Mouse (Mus musculus) midbrain, embryonic 16.5 days (tissue): ENCODE data around the gene Mrpl23. TPM values are rescaled to one million over a fixed set of nuclear protein-coding genes. Genes with fewer than 3 reads are reported as not detected.

Source experiments
- ATAC-seq: fragments of 200-750 bp; cut with Nextera tagmentation; 2 replicates; pipeline ENCODE4 v1.8.0; 2017; ENCODE audit warnings: moderate TSS enrichment
- H3K27ac ChIP-seq: fragments of 300-500 bp; sonication (generic); 2 replicates; pipeline ENCODE4 v1.5.1; 2014; ENCODE audit warnings: mild to moderate bottlenecking, low read length, mixed read lengths
- H3K27me3 ChIP-seq: fragments of 300-500 bp; sonication (generic); 2 replicates; pipeline ENCODE4 v1.6.1; 2014; ENCODE audit warnings: low read depth, low read length, mixed read lengths; ENCODE audit not compliant: control insufficient read depth, insufficient read depth
- H3K36me3 ChIP-seq: fragments of 300-500 bp; sonication (generic); 2 replicates; pipeline ENCODE4 v1.6.1; 2014; ENCODE audit warnings: mild to moderate bottlenecking, low read length, moderate library complexity, mixed read lengths; ENCODE audit not compliant: control insufficient read depth, insufficient read depth
- H3K4me1 ChIP-seq: fragments of 300-500 bp; sonication (generic); 2 replicates; pipeline ENCODE4 v1.6.1; 2014; ENCODE audit warnings: mild to moderate bottlenecking, low read length, mixed read lengths; ENCODE audit not compliant: control insufficient read depth, insufficient read depth
- H3K4me2 ChIP-seq: fragments of 300-500 bp; sonication (generic); 2 replicates; pipeline ENCODE4 v1.6.1; 2014; ENCODE audit warnings: mild to moderate bottlenecking, low read length, mixed read lengths
- H3K4me3 ChIP-seq: fragments of 300-500 bp; sonication (generic); 2 replicates; pipeline ENCODE4 v1.5.1; 2014; ENCODE audit warnings: low read depth, mild to moderate bottlenecking, low read length, moderate library complexity, mixed read lengths
- H3K9ac ChIP-seq: fragments of 300-500 bp; sonication (generic); 2 replicates; pipeline ENCODE4 v1.6.1; 2014; ENCODE audit warnings: low read depth, low read length, mixed read lengths
- H3K9me3 ChIP-seq: fragments of 300-500 bp; sonication (generic); replicated peaks from 2 replicates; pipeline ENCODE4 v1.6.1; 2014; ENCODE audit warnings: mild to moderate bottlenecking, low read length, mixed read lengths; ENCODE audit not compliant: control insufficient read depth, poor library complexity, severe bottlenecking
- WGBS: fragments of 180-500 bp; shearing (Covaris S2); extraction: QIAGEN DNeasy Blood & Tissue Kit; methylation state at CpG from one replicate; pipeline ENCODE4 v1.1.7; 2014; 5-methylcytosine and 5-hydroxymethylcytosine counted together
- polyA plus RNA-seq: library from polyadenylated mRNA; unstranded; fragments of >200 nt; fragmentation: Nextera tagmentation; extraction: Ambion mirVana; gene quantifications from 2 replicates; pipeline ENCODE4 v1.2.1, GENCODE M21; 2015

Mrpl23 gene
- polyA plus RNA-seq = 15.6 and 18.6 TPM in 2 replicates

- Histone ChIP-seq H3K4me2 (peak within 1 kb of the TSS; percentile 65), H3K36me3 (0 out of 2 replicates have a peak, but pooled peaks cover 2% of the 10 kb centered on the region), H3K4me3 (peak within 1 kb of the TSS; percentile 85), H3K4me1 (peaks cover 9% of the 10 kb centered on the region), H3K27me3 (no peaks in the 10 kb centered on the region), H3K9ac (peak within 1 kb of the TSS; percentile 78), H3K9me3 (no peaks in the 10 kb centered on the region), H3K27ac (peak within 1 kb of the TSS; percentile 82)
- WGBS = 6% methylated on average over 17 of the region's 17 CpGs
- ATAC-seq = peak; percentile 75
Observed at GRCm38 (mm10) chr7:142532671-142533058, at the start of gene Mrpl23. Gene Mrpl23, plus strand, starts transcription at chr7:142532686.

- Histone ChIP-seq H3K4me1 (peaks cover 17% of the 10 kb centered on the region), H3K9me3 (no peaks in the 10 kb centered on the region), H3K4me3 (no peak overlapping the region), H3K27ac (peak overlapping the region; percentile 19; the same call in 1 of the 2 replicates), H3K9ac (no peak overlapping the region), H3K36me3 (no peaks in the 10 kb centered on the region), H3K27me3 (no peaks in the 10 kb centered on the region), H3K4me2 (no peak overlapping the region)
- 51% methylated on average over 11 of the region's 11 CpGs for WGBS
- ATAC-seq = no peak
Observed at GRCm38 (mm10) chr7:142483136-142483535, 49.4 kb upstream of the Mrpl23 start.

GRCm38 (mm10) chr7:142484780-142485179, 47.7 kb upstream of the Mrpl23 start:
- Histone ChIP-seq H3K4me2 (no peak overlapping the region), H3K27me3 (no peaks in the 10 kb centered on the region), H3K9me3 (no peaks in the 10 kb centered on the region), H3K36me3 (no peaks in the 10 kb centered on the region), H3K27ac (no peak overlapping the region), H3K4me1 (peaks cover 17% of the 10 kb centered on the region), H3K4me3 (no peak overlapping the region), H3K9ac (no peak overlapping the region)
- no peak for ATAC-seq
- 78% methylated on average over 12 of the region's 12 CpGs for WGBS

GRCm38 (mm10) chr7:142486751-142487162, 45.7 kb upstream of the Mrpl23 start:
- no peak overlapping the region for H3K4me3 ChIP-seq
- H3K9me3 ChIP-seq = no peaks in the 10 kb centered on the region
- ATAC-seq = no peak
- H3K9ac ChIP-seq = no peak overlapping the region
- no peaks in the 10 kb centered on the region for H3K36me3 ChIP-seq
- WGBS = 78% methylated on average over 8 of the region's 8 CpGs
- no peaks in the 10 kb centered on the region for H3K27me3 ChIP-seq
- H3K27ac ChIP-seq = no peak overlapping the region
- peaks cover 10% of the 10 kb centered on the region for H3K4me1 ChIP-seq
- no peak overlapping the region for H3K4me2 ChIP-seq

DNA sequence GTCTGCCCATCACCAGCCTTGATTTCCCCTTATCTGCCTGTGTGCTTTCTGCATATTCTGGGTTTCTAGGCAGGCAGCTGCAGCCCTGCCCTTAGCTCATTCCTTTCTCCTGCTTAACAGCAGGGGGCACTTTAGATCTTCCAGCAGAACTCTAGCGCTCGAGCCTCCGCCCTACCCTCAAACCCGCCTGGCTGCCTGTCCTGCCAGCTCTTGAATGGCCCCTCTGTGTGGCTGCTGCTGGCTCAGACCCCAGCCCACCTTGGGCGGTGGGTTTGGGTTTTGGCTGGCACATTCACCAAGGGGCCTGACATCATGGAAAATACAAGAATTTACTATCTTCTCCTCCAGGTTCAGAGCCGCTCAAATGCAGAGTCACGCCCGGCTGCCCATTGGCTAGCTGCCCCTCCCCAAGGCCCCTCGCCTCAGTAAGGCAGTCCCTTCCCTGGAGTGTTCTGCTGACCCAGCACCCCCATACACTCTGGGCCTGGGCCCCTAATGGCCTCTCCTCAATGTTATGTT, 45.1 kb upstream of the Mrpl23 start:
- H3K9me3 ChIP-seq = no peaks in the 10 kb centered on the region
- WGBS = 13% methylated on average over 9 of the region's 9 CpGs
- no peak overlapping the region for H3K4me2 ChIP-seq
- H3K36me3 ChIP-seq = no peaks in the 10 kb centered on the region
- H3K9ac ChIP-seq = peak overlapping the region; percentile 28; the same call in 1 of the 2 replicates
- no peak overlapping the region for H3K27ac ChIP-seq
- H3K27me3 ChIP-seq = no peaks in the 10 kb centered on the region
- H3K4me1 ChIP-seq = peaks cover 3% of the 10 kb centered on the region; the same call in 1 of the 2 replicates
- no peak overlapping the region for H3K4me3 ChIP-seq
- peak; percentile 85 for ATAC-seq

GRCm38 (mm10) chr7:142488053-142488452, 44.4 kb upstream of the Mrpl23 start:
- Histone ChIP-seq H3K9me3 (no peaks in the 10 kb centered on the region), H3K27me3 (no peaks in the 10 kb centered on the region), H3K9ac (no peak overlapping the region), H3K4me2 (no peak overlapping the region), H3K4me1 (peaks cover 3% of the 10 kb centered on the region; the same call in 1 of the 2 replicates), H3K27ac (no peak overlapping the region), H3K4me3 (no peak overlapping the region), H3K36me3 (no peaks in the 10 kb centered on the region)
- ATAC-seq = no peak
- WGBS = 88% methylated on average over 3 of the region's 3 CpGs

- no peak for ATAC-seq
- H3K36me3 ChIP-seq = no peaks in the 10 kb centered on the region
- WGBS = 94% methylated on average over 8 of the region's 8 CpGs
Observed at GRCm38 (mm10) chr7:142493535-142493934, 39.0 kb upstream of the Mrpl23 start.

DNA sequence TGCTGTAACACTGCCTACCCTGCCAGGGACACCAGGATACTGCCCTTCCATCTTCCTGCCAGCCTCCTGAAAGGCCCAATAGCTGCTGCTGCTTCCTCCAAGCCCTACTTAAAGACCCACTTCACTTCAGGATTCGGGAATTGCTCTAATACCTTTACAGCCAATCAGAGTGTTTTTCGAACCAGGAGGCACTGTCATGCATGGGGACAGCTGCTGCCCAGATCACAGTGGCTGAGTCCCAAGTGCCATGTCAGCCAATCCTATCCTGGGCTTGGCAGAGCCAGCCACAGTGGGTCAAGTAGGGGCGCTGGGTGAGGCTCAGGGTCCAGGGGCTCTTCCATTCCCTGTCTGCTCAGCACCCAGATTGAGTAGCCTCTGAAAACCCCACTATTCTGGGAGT, 36.3 kb upstream of the Mrpl23 start:
- 79% methylated on average over 3 of the region's 3 CpGs for WGBS
- no peaks in the 10 kb centered on the region for H3K36me3 ChIP-seq
- no peak overlapping the region for H3K9ac ChIP-seq
- H3K4me1 ChIP-seq = no peaks in the 10 kb centered on the region
- H3K27ac ChIP-seq = no peak overlapping the region
- no peak overlapping the region for H3K4me3 ChIP-seq
- H3K9me3 ChIP-seq = no peaks in the 10 kb centered on the region
- no peak for ATAC-seq
- H3K4me2 ChIP-seq = no peak overlapping the region
- no peaks in the 10 kb centered on the region for H3K27me3 ChIP-seq

More at GRCm38 (mm10) chr7:142493535-142493934, 39.0 kb upstream of the Mrpl23 start:
- H3K27ac ChIP-seq = no peak overlapping the region
- no peaks in the 10 kb centered on the region for H3K4me1 ChIP-seq
- no peak overlapping the region for H3K9ac ChIP-seq
- no peaks in the 10 kb centered on the region for H3K9me3 ChIP-seq
- no peak overlapping the region for H3K4me3 ChIP-seq
- no peaks in the 10 kb centered on the region for H3K27me3 ChIP-seq
- H3K4me2 ChIP-seq = no peak overlapping the region

DNA sequence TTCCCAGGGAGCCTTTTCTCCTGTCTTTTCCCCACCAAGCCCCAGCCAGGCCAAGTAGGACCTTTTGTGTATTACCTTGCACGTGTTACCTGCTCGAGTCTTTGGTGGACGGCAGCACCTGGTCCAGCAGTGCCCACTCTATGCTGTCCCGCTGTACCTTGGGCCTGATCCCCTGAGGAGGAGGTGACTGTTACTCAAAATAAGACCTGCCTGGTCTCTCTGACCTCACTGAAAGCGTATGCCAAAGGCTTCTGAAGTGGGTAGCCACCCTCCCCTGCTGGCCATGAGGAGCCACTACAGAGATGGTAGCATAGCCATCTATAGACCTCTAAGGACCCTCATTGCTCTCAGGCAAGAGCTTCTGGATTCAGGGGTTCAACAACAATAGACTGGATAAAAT, 35.7 kb upstream of the Mrpl23 start:
- no peaks in the 10 kb centered on the region for H3K9me3 ChIP-seq
- H3K36me3 ChIP-seq = no peaks in the 10 kb centered on the region
- no peak overlapping the region for H3K4me2 ChIP-seq
- H3K27me3 ChIP-seq = no peaks in the 10 kb centered on the region
- ATAC-seq = no peak
- H3K27ac ChIP-seq = no peak overlapping the region
- no peak overlapping the region for H3K9ac ChIP-seq
- H3K4me3 ChIP-seq = no peak overlapping the region
- no peaks in the 10 kb centered on the region for H3K4me1 ChIP-seq
- 83% methylated on average over 5 of the region's 5 CpGs for WGBS
